Mouse (Mus musculus) thymus, adult 18-20 months (tissue): Measurements from ENCODE around the gene Chchd4.
"Not testable (repeated sequence)": the region's sequence is repeated elsewhere in the genome, so short reads cannot be mapped to it uniquely, and the experiment has no call there.

Experiments
- DNase-seq, 2 experiments: peaks; one replicate each; pipeline ENCODE4 v3.0.0; 2022; ENCODE audit warnings: mixed read lengths in 2 of 2

The Chchd4 gene

GRCm38 (mm10) chr6:91473805-91474440, 577 bp upstream of the Chchd4 start:
- no peak for DNase-seq

GRCm38 (mm10) chr6:91472319-91472718, 1.0 kb downstream of the Chchd4 start:
- no peak for DNase-seq

GRCm38 (mm10) chr6:91471427-91471826, 1.9 kb downstream of the Chchd4 start:
- not testable (repeated sequence) for DNase-seq

- no peak for DNase-seq
These were observed 2.6 kb downstream of the Chchd4 start for GRCm38 (mm10) chr6:91470712-91471111.

GRCm38 (mm10) chr6:91467106-91467505, 6.2 kb downstream of the Chchd4 start:
- DNase-seq = no peak

- DNase-seq = no peak
These were observed 7.6 kb downstream of the Chchd4 start for GRCm38 (mm10) chr6:91465756-91466155.

GRCm38 (mm10) chr6:91459471-91459870, 13.9 kb downstream of the Chchd4 start:
- DNase-seq = no peak

- DNase-seq = no peak
These were observed 18.8 kb downstream of the Chchd4 start for GRCm38 (mm10) chr6:91454546-91454945.

- no peak for DNase-seq
These were observed 21.3 kb downstream of the Chchd4 start for GRCm38 (mm10) chr6:91452056-91452455.

- no peak for DNase-seq
These were observed 23.7 kb downstream of the Chchd4 start for GRCm38 (mm10) chr6:91449472-91450225.

GRCm38 (mm10) chr6:91445316-91445715, 28.0 kb downstream of the Chchd4 start:
- no peak for DNase-seq

- no peak for DNase-seq
These were observed 32.1 kb downstream of the Chchd4 start for GRCm38 (mm10) chr6:91441145-91441662.

- peak; percentile 79 to 82 for DNase-seq
These were observed 32.7 kb downstream of the Chchd4 start for GRCm38 (mm10) chr6:91440474-91441144.

GRCm38 (mm10) chr6:91424151-91424550, 49.2 kb downstream of the Chchd4 start:
- no peak for DNase-seq

GRCm38 (mm10) chr6:91421629-91422028, 51.7 kb downstream of the Chchd4 start:
- DNase-seq = no peak

GRCm38 (mm10) chr6:91417291-91417845, 56.0 kb downstream of the Chchd4 start:
- no peak for DNase-seq

GRCm38 (mm10) chr6:91416146-91416545, 57.2 kb downstream of the Chchd4 start:
- no peak for DNase-seq

- DNase-seq = no peak
These were observed 58.5 kb downstream of the Chchd4 start for GRCm38 (mm10) chr6:91414890-91415289.
